Mouse (Mus musculus) bone marrow macrophage, adult 2 months (primary cell): ENCODE results near the gene Smim24.

Source experiments
- CTCF ChIP-seq: IDR thresholded peaks from 2 replicates; pipeline ENCODE4 v1.5.1; 2012; ENCODE audit warnings: low read depth, mild to moderate bottlenecking, low read length, moderate library complexity
- POLR2A ChIP-seq: IDR thresholded peaks from 2 replicates; pipeline ENCODE4 v1.6.1; 2012; ENCODE audit warnings: mild to moderate bottlenecking, low read depth, low read length, borderline replicate concordance

DNA sequence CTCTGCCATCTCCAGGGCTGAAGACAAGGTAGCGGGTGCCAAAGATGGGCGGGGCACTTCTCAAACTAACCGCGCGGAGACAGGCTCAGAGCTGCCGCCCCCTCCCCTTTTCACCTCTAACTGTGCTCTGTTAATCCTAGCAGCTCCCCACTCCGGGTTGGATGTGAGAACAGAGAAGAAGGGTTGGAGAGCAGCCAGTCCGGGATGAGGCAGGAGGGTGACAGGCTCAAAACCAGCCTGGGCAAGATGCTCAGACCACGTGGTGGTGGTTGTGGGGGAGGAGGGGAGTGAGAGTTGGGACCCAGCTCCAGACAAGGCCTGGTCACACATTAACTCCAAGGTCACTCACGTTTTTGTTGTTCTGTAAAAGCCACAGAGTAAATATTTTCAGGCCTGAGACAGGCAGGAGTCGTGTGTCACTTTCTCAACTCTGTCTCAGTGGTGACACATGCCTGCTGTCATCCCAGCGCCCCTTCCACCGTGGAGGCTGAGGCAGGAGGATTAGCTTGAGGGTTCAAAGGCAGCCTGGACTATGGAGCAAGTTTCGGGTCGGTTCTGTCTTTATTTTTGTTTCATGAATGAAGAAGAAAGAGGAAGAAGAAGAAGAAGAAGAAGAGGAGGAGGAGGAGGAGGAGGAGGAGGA is 38.8 kb downstream of the Smim24 start:
- TF ChIP-seq CTCF (no peak), POLR2A (no peak)
